Mouse (Mus musculus) left cerebral cortex, postnatal 14 days (tissue): Measurements from ENCODE around the gene S100pbp. TPM values are rescaled to one million over a fixed set of nuclear protein-coding genes. Genes with fewer than 3 reads are reported as not detected.
A peak's percentile ranks its signal among the peaks of the same experiment; 100 is the strongest.

Experiments used
- DNase-seq, 2 experiments: peaks; one replicate each; pipeline ENCODE4 v3.0.0; 2021 to 2022; ENCODE audit warnings: low spot score in 2 of 2, mixed read lengths in 1 of 2
- intact Hi-C: fragments of 180-260 bp; cut with DNase I; formaldehyde crosslinking; loops from one replicate; pipeline ENCODE4 v1.15.1; 2025
- total RNA-seq, 2 experiments: library from RNA; stranded (reverse); gene quantifications; 2 replicates each; pipeline ENCODE4 v1.2.3; 2021

The S100pbp gene
- total RNA-seq, 2 experiments from 2014 or later, result 35.3 to 35.5 TPM

GRCm38 (mm10) chr4:129117720-129118510 lies 71.6 kb downstream of the S100pbp start:
- intact Hi-C loops, result loop anchor here (10.0 kb wide), 1 partner anchor 337 kb away; no protein-coding TSS in a partner anchor
- no peak for DNase-seq

- DNase-seq, result no peak
- intact Hi-C loops, result loop anchor here (10.0 kb wide), 1 partner anchor 338 kb away; no protein-coding TSS in a partner anchor
Measured at GRCm38 (mm10) chr4:129116703-129117102, 72.8 kb downstream of the S100pbp start.

GRCm38 (mm10) chr4:129113083-129113988 lies 76.2 kb downstream of the S100pbp start:
- intact Hi-C loops, result loop anchor here (10.0 kb wide), 1 partner anchor 341 kb away; no protein-coding TSS in a partner anchor

GRCm38 (mm10) chr4:129112231-129112630 lies 77.3 kb downstream of the S100pbp start:
- intact Hi-C loops, result loop anchor here (10.0 kb wide), 1 partner anchor 343 kb away; no protein-coding TSS in a partner anchor
- DNase-seq, result no peak

More at GRCm38 (mm10) chr4:129113083-129113988, 76.2 kb downstream of the S100pbp start:
- DNase-seq, result peak; percentile 89 to 97

- intact Hi-C loops, result loop anchor here (10.0 kb wide), 1 partner anchor 343 kb away; no protein-coding TSS in a partner anchor
- no peak for DNase-seq
Measured at GRCm38 (mm10) chr4:129111350-129111749, 78.2 kb downstream of the S100pbp start.

- no peak for DNase-seq
- intact Hi-C loops, result loop anchor here (10.0 kb wide), 1 partner anchor 344 kb away; no protein-coding TSS in a partner anchor
Measured at GRCm38 (mm10) chr4:129110804-129111203, 78.7 kb downstream of the S100pbp start.

GRCm38 (mm10) chr4:129108624-129109023 lies 80.9 kb downstream of the S100pbp start:
- intact Hi-C loops, result no loop called here
- DNase-seq, result no peak

GRCm38 (mm10) chr4:129107348-129107899 lies 82.1 kb downstream of the S100pbp start:
- intact Hi-C loops, result no loop called here
- DNase-seq, result no peak

- intact Hi-C loops, result no loop called here
- DNase-seq, result no peak
Measured at GRCm38 (mm10) chr4:129106073-129106472, 83.5 kb downstream of the S100pbp start.

- intact Hi-C loops, result no loop called here
- DNase-seq, result no peak
Measured at GRCm38 (mm10) chr4:129105356-129105755, 84.2 kb downstream of the S100pbp start, which contains the start of gene Tmem54. Tmem54 (plus strand) TSS chr4:129105548.

- no peak for DNase-seq
- intact Hi-C loops, result no loop called here
Measured at GRCm38 (mm10) chr4:129102133-129102829, 87.2 kb downstream of the S100pbp start.

Other genes starting within 250 kb of the S100pbp start
- 10 to 100 TPM; 42.1 to 43.5 TPM for gene Azin2, start 227.3 kb downstream of the S100pbp start, total RNA-seq
- 10 to 100 TPM; 24.3 to 29.6 TPM for gene Ak2, start 197.8 kb downstream of the S100pbp start, total RNA-seq
- 10 to 100 TPM; 60.8 to 63.5 TPM for gene Rnf19b, start 131.5 kb downstream of the S100pbp start, total RNA-seq
- gene Tmem54, start 84.2 kb downstream of the S100pbp start, total RNA-seq, result not detected
- 100 to 1,000 TPM; 562 to 615 TPM for gene Hpca, start 67.7 kb downstream of the S100pbp start, total RNA-seq
- 10 to 100 TPM; 57.5 to 59.2 TPM for gene Fndc5, start 52.7 kb downstream of the S100pbp start, total RNA-seq
- gene Yars, start within 50 bp of the S100pbp start, total RNA-seq, result 100 to 1,000 TPM; 103 to 110 TPM
- 10 to 100 TPM; 17.9 to 21.1 TPM for gene C77080, start 71.7 kb upstream of the S100pbp start, total RNA-seq
- 1 to 10 TPM; 1.2 to 2.2 TPM for gene Sync, start 97.9 kb upstream of the S100pbp start, total RNA-seq
- gene Rbbp4, start 145.6 kb upstream of the S100pbp start, total RNA-seq, result 100 to 1,000 TPM; 124 to 129 TPM
- gene Zbtb8os, start 146.0 kb upstream of the S100pbp start, total RNA-seq, result 10 to 100 TPM; 22.4 to 23.5 TPM
- gene Zbtb8a, start 188.4 kb upstream of the S100pbp start, total RNA-seq, result 1 to 10 TPM; 7.4 to 8.0 TPM